In genomic region chr6:115312780-115313179, GRCm38 (mm10) we compare ENCODE assay signal across 10 mouse cellular contexts. TPM values are rescaled to one million over a fixed set of nuclear protein-coding genes. Genes with fewer than 3 reads are reported as not detected.
DNase-seq lines count a peak whose midpoint lies in the region; ATAC-seq and TF ChIP-seq lines count a peak whose summit lies in the region.
"Had no signal": no experiment of that assay in that cellular context is flagged by ENCODE, and none has a peak within 500 bp of the region (broad histone marks: within the 10 kb centered on the region; RNA-seq: fewer than 3 reads in every experiment).

No protein-coding gene starts in this region.

- H3K4me2 ChIP-seq in intestine, embryonic 14.5 days (ENCODE audit: low read length): no peak overlapping the region
- no peak overlapping the region for H3K4me2 ChIP-seq in intestine, embryonic 16.5 days (ENCODE audit: low read depth, low read length)
- H3K4me2 ChIP-seq in CH12.LX (ENCODE audit: insufficient read depth, low read depth, poor library complexity, severe bottlenecking): 0 out of 2 replicates have a peak overlapping the region, but pooled peaks have one; percentile 25
- peak overlapping the region; percentile 31 for H3K4me2 ChIP-seq in hindbrain, embryonic 15.5 days
- H3K4me2 ChIP-seq in liver, postnatal 0 days (ENCODE audit: low read depth, low read length): no peak overlapping the region
- no peak overlapping the region for H3K4me2 ChIP-seq in liver, embryonic 12.5 days

- H3K9me3 ChIP-seq in intestine, embryonic 14.5 days (ENCODE audit: control insufficient read depth, low read length): no peaks in the 10 kb centered on the region
- H3K9me3 ChIP-seq in intestine, embryonic 16.5 days (ENCODE audit: control insufficient read depth, low read length): no peaks in the 10 kb centered on the region
- no peaks in the 10 kb centered on the region for H3K9me3 ChIP-seq in CH12.LX (replicated peaks; ENCODE audit: low read length)
- H3K9me3 ChIP-seq in hindbrain, embryonic 15.5 days: no peaks in the 10 kb centered on the region
- H3K9me3 ChIP-seq in liver, postnatal 0 days (ENCODE audit: low read length): no peaks in the 10 kb centered on the region
- no peaks in the 10 kb centered on the region for H3K9me3 ChIP-seq in liver, embryonic 12.5 days (replicated peaks)
- H3K9me3 ChIP-seq: megakaryocyte, embryonic 14.5 days had no signal

- H3K79me2 ChIP-seq in CH12.LX (replicated peaks; ENCODE audit: control insufficient read depth, extremely low read depth, insufficient read depth, poor library complexity, severe bottlenecking): no peaks in the 10 kb centered on the region
- H3K79me2 ChIP-seq in heart, adult 2 months (replicated peaks; ENCODE audit: control insufficient read depth, insufficient read depth, low read length): no peaks in the 10 kb centered on the region

- WGBS in intestine, embryonic 14.5 days: 71% methylated on average over 12 of the region's 12 CpGs
- 67% methylated on average over 12 of the region's 12 CpGs for WGBS in intestine, embryonic 16.5 days
- WGBS in hindbrain, embryonic 15.5 days: 47% methylated on average over 12 of the region's 12 CpGs
- 76% methylated on average over 12 of the region's 12 CpGs for WGBS in liver, postnatal 0 days (ENCODE audit: insufficient replicate concordance)
- WGBS in heart, adult 2 months: 77% methylated on average over 12 of the region's 12 CpGs
- 77% methylated on average over 12 of the region's 12 CpGs for WGBS in liver, embryonic 12.5 days (ENCODE audit: insufficient replicate concordance)

- dilution Hi-C loops in CH12.LX (cut with MboI; ENCODE audit: extremely low pct_ligation_motif_present, extremely low pct_unique_long_range_greater_than_20kb, low sequenced_read_pairs): no loop called here

- no peak overlapping the region for H3K9ac ChIP-seq in intestine, embryonic 14.5 days (ENCODE audit: low read length)
- H3K9ac ChIP-seq in intestine, embryonic 16.5 days (ENCODE audit: low read depth, low read length): no peak overlapping the region
- no peak overlapping the region for H3K9ac ChIP-seq in CH12.LX (ENCODE audit: insufficient read depth, low read depth)
- no peak overlapping the region for H3K9ac ChIP-seq in hindbrain, embryonic 15.5 days
- no peak overlapping the region for H3K9ac ChIP-seq in liver, postnatal 0 days (replicated peaks)
- H3K9ac ChIP-seq in heart, adult 2 months (ENCODE audit: low read depth, low read length): no peak overlapping the region
- H3K9ac ChIP-seq in liver, embryonic 12.5 days: no peak overlapping the region

- no peaks in the 10 kb centered on the region for H3K27me3 ChIP-seq in intestine, embryonic 14.5 days (replicated peaks; ENCODE audit: control insufficient read depth, insufficient read depth, low read length)
- H3K27me3 ChIP-seq in intestine, embryonic 16.5 days (replicated peaks; ENCODE audit: control insufficient read depth, insufficient read depth, low read length): no peaks in the 10 kb centered on the region
- no peaks in the 10 kb centered on the region for H3K27me3 ChIP-seq in CH12.LX (replicated peaks)
- no peaks in the 10 kb centered on the region for H3K27me3 ChIP-seq in hindbrain, embryonic 15.5 days
- no peaks in the 10 kb centered on the region for H3K27me3 ChIP-seq in liver, postnatal 0 days (ENCODE audit: insufficient read depth, low read length)
- no peaks in the 10 kb centered on the region for H3K27me3 ChIP-seq in heart, adult 2 months (ENCODE audit: control insufficient read depth, insufficient read depth, low read length)
- no peaks in the 10 kb centered on the region for H3K27me3 ChIP-seq in liver, embryonic 12.5 days (replicated peaks)

- no peak overlapping the region for H3K4me3 ChIP-seq in intestine, embryonic 14.5 days (ENCODE audit: low read depth, low read length)
- H3K4me3 ChIP-seq in intestine, embryonic 16.5 days (ENCODE audit: low read length): no peak overlapping the region
- H3K4me3 ChIP-seq in CH12.LX (replicated peaks in 1 of 3; ENCODE audit: low read depth in 2 of 3, low read length in 2 of 3, poor library complexity in 1 of 3): no peak overlapping the region
- peak overlapping the region; percentile 24 for H3K4me3 ChIP-seq in hindbrain, embryonic 15.5 days
- H3K4me3 ChIP-seq in liver, postnatal 0 days (ENCODE audit: low read depth, low read length): no peak overlapping the region
- H3K4me3 ChIP-seq in heart, adult 2 months: no peak overlapping the region
- H3K4me3 ChIP-seq in liver, embryonic 12.5 days: no peak overlapping the region
- H3K4me3 ChIP-seq: megakaryocyte, embryonic 14.5 days had no signal

- DNase-seq in intestine, embryonic 14.5 days (ENCODE audit: low spot score): peak; percentile 48
- DNase-seq in CH12.LX (ENCODE audit: extremely low read depth): no peak
- peak; percentile 41 for DNase-seq in cerebellum, adult 8-10 months
- DNase-seq in liver, postnatal 0 days: no peak
- DNase-seq in heart, adult 2 months: no peak
- DNase-seq: kidney, adult 9 months had no signal

- no peak for TF ChIP-seq RAD21 in CH12.LX (IDR thresholded peaks at IDR 0.05; ENCODE audit: low read depth, low read length)

- TF ChIP-seq EP300 in CH12.LX (IDR thresholded peaks at IDR 0.05; ENCODE audit: low read length): no peak
- no peak for TF ChIP-seq EP300 in liver, postnatal 0 days (IDR thresholded peaks at IDR 0.05; ENCODE audit: low read depth)
- TF ChIP-seq EP300 in heart, adult 2 months (IDR thresholded peaks at IDR 0.05; ENCODE audit: insufficient read depth, low read depth, low read length): no peak

- ATAC-seq in intestine, embryonic 14.5 days (replicated peaks; ENCODE audit: low FRiP score, low TSS enrichment, low read depth): no peak
- ATAC-seq in intestine, embryonic 16.5 days: no peak
- no peak for ATAC-seq in hindbrain, embryonic 15.5 days (ENCODE audit: low FRiP score, low read depth)
- no peak for ATAC-seq in liver, postnatal 0 days
- ATAC-seq in liver, embryonic 12.5 days: no peak

- intact Hi-C loops in heart, adult 2 months (cut with DNase I): no loop called here

- no peak for TF ChIP-seq CTCF in CH12.LX (conservative IDR thresholded peaks at IDR 0.05 in 1 of 2, IDR thresholded peaks at IDR 0.05 in 1 of 2; ENCODE audit: low read depth in 2 of 2, low read length in 2 of 2)
- TF ChIP-seq CTCF in liver, postnatal 0 days (IDR thresholded peaks at IDR 0.05; ENCODE audit: low read depth): no peak
- no peak for TF ChIP-seq CTCF in heart, adult 2 months (IDR thresholded peaks at IDR 0.05)

- H3K4me1 ChIP-seq in intestine, embryonic 14.5 days (replicated peaks; ENCODE audit: control insufficient read depth, insufficient read depth, low read length): no peaks in the 10 kb centered on the region
- peaks cover 14% of the 10 kb centered on the region for H3K4me1 ChIP-seq in intestine, embryonic 16.5 days (ENCODE audit: control insufficient read depth, insufficient read depth, low read length)
- H3K4me1 ChIP-seq in CH12.LX (ENCODE audit: control insufficient read depth in 1 of 2, insufficient read depth in 2 of 2): peaks cover 11 to 56% of the 10 kb centered on the region in 2 experiments
- peaks cover 3% of the 10 kb centered on the region; the same call in 1 of the 2 replicates for H3K4me1 ChIP-seq in hindbrain, embryonic 15.5 days (replicated peaks)
- H3K4me1 ChIP-seq in liver, postnatal 0 days (ENCODE audit: insufficient read depth): no peaks in the 10 kb centered on the region; the same call in 1 of the 2 replicates
- peaks cover 1% of the 10 kb centered on the region for H3K4me1 ChIP-seq in heart, adult 2 months (ENCODE audit: control insufficient read depth, insufficient read depth, low read length)
- no peaks in the 10 kb centered on the region for H3K4me1 ChIP-seq in liver, embryonic 12.5 days

- in situ Hi-C loops in CH12.LX (cut with MboI; ENCODE audit: low pct_ligation_motif_present, low pct_unique_long_range_greater_than_20kb, low sequenced_read_pairs): no loop called here

- no peak for TF ChIP-seq POLR2A in CH12.LX (IDR thresholded peaks at IDR 0.05; ENCODE audit: low read depth, low read length)
- TF ChIP-seq POLR2A in heart, adult 2 months (IDR thresholded peaks at IDR 0.05; ENCODE audit: insufficient read depth, low read depth, low read length): no peak

- no peak overlapping the region for H3K27ac ChIP-seq in intestine, embryonic 14.5 days (ENCODE audit: low read depth)
- no peak overlapping the region for H3K27ac ChIP-seq in intestine, embryonic 16.5 days (ENCODE audit: low read length)
- no peak overlapping the region for H3K27ac ChIP-seq in CH12.LX (ENCODE audit: insufficient read depth, low read depth)
- peak overlapping the region; percentile 65 for H3K27ac ChIP-seq in hindbrain, embryonic 15.5 days (replicated peaks)
- H3K27ac ChIP-seq in liver, postnatal 0 days (ENCODE audit: low read depth): no peak overlapping the region
- no peak overlapping the region for H3K27ac ChIP-seq in heart, adult 2 months
- H3K27ac ChIP-seq in liver, embryonic 12.5 days: no peak overlapping the region

- H3K36me3 ChIP-seq in intestine, embryonic 14.5 days (ENCODE audit: control insufficient read depth, insufficient read depth, low read length): no peaks in the 10 kb centered on the region
- H3K36me3 ChIP-seq in intestine, embryonic 16.5 days (ENCODE audit: control insufficient read depth, insufficient read depth, low read length): no peaks in the 10 kb centered on the region
- no peaks in the 10 kb centered on the region for H3K36me3 ChIP-seq in CH12.LX (replicated peaks in 1 of 2; ENCODE audit: control insufficient read depth in 1 of 2, insufficient read depth in 1 of 2, low read length in 1 of 2)
- no peaks in the 10 kb centered on the region for H3K36me3 ChIP-seq in hindbrain, embryonic 15.5 days
- no peaks in the 10 kb centered on the region for H3K36me3 ChIP-seq in liver, postnatal 0 days (replicated peaks; ENCODE audit: insufficient read depth, low read length)
- no peaks in the 10 kb centered on the region for H3K36me3 ChIP-seq in heart, adult 2 months (ENCODE audit: control insufficient read depth, insufficient read depth, low read length)
- H3K36me3 ChIP-seq in liver, embryonic 12.5 days: no peaks in the 10 kb centered on the region

TF ChIP-seq in CH12.LX, 34 proteins besides CTCF, POLR2A, EP300 and RAD21 (continues in another document):
- TF ChIP-seq ZKSCAN1 (IDR thresholded peaks at IDR 0.05; ENCODE audit: borderline replicate concordance, low read depth, low read length) (no peak), CHD1 (IDR thresholded peaks at IDR 0.05; ENCODE audit: low read depth, low read length) (no peak), PAX5 (IDR thresholded peaks at IDR 0.05; ENCODE audit: low read length) (no peak)

RNA-seq across cellular contexts. Expression of gene Pparg, which starts 48.0 kb away (rescaled TPM):
- 11.6 and 13.6 TPM in 2 replicates for polyA plus RNA-seq in intestine, embryonic 14.5 days (2014; fragmentation: Nextera tagmentation; extraction: Ambion mirVana)
- 13.4 and 13.9 TPM in 2 replicates for polyA plus RNA-seq in intestine, embryonic 16.5 days (2015; fragmentation: Nextera tagmentation; extraction: Ambion mirVana)
- total RNA-seq in CH12.LX (2012; rRNA removed): not detected in 2 replicates
- total RNA-seq in CH12.LX (2014; rRNA removed): not detected in 2 replicates
- polyA plus RNA-seq in CH12.LX (2012; ENCODE audit: insufficient read length, low read depth): not detected in 2 replicates
- polyA plus RNA-seq in hindbrain, embryonic 15.5 days (2015; fragmentation: Nextera tagmentation; extraction: Ambion mirVana): 0.58 and 0.73 TPM in 2 replicates
- 4.9 and 5.1 TPM in 2 replicates for polyA plus RNA-seq in liver, postnatal 0 days (2015; fragmentation: Nextera tagmentation; extraction: Ambion mirVana)
- total RNA-seq in heart, adult 2 months (2021): 10 to 100 TPM; 11.6 to 11.7 TPM
- polyA plus RNA-seq in heart, adult 2 months (2012; rRNA removed): 12.4 and 15.7 TPM in 2 replicates
- 1.1 and 1.4 TPM in 2 replicates for polyA plus RNA-seq in liver, embryonic 12.5 days (2016; fragmentation: Nextera tagmentation; extraction: Ambion mirVana)

Comparison
In these comparisons a context has a peak if more than half of its experiments do, and no peak if none do; other contexts are left out.
1. DNase-seq: peak in intestine, embryonic 14.5 days (single experiment) and cerebellum, adult 8-10 months (single experiment); none in CH12.LX (single experiment), liver, postnatal 0 days (single experiment) and heart, adult 2 months (0 of 2).
2. H3K4me2 ChIP-seq: peak in CH12.LX (single experiment) and hindbrain, embryonic 15.5 days (single experiment); none in intestine, embryonic 14.5 days (single experiment), intestine, embryonic 16.5 days (single experiment), liver, postnatal 0 days (single experiment) and liver, embryonic 12.5 days (single experiment).